Mouse (Mus musculus) cerebellum, adult 2 months (tissue): Measurements from ENCODE around the gene Smg6.

ENCODE experiments used
- CTCF ChIP-seq: fragments of 200-500 bp; IDR thresholded peaks from 2 replicates; pipeline ENCODE4 v1.5.1; 2011; ENCODE audit warnings: low read depth, mild to moderate bottlenecking, control low read depth, low read length, moderate library complexity, borderline replicate concordance; ENCODE audit not compliant: insufficient read depth
- POLR2A ChIP-seq: fragments of 200-500 bp; IDR thresholded peaks from 2 replicates; pipeline ENCODE4 v1.6.1; 2011; ENCODE audit warnings: low read length, control low read depth, borderline replicate concordance; ENCODE audit not compliant: insufficient read depth

GRCm38 (mm10) chr11:75213372-75214080 lies 287.9 kb downstream of the Smg6 start:
- TF ChIP-seq CTCF (no peak), POLR2A (no peak)
